Mouse (Mus musculus): ENCODE results near the gene Pink1. TPM values are rescaled to one million over a fixed set of nuclear protein-coding genes. Genes with fewer than 3 reads are reported as not detected.

Pink1 gene
- polyA plus RNA-seq (2015; fragmentation: Nextera tagmentation; extraction: Ambion mirVana) = 84.9 and 94.0 TPM in 2 replicates

- peak within 1 kb of the TSS; percentile 96 for H3K27ac ChIP-seq (replicated peaks)
- H3K36me3 ChIP-seq = no peaks in the 10 kb centered on the region
- H3K27me3 ChIP-seq = no peaks in the 10 kb centered on the region; the same call in 1 of the 2 replicates
- peak within 1 kb of the TSS; percentile 93 for H3K9ac ChIP-seq
- H3K9me3 ChIP-seq = no peaks in the 10 kb centered on the region
- peak within 1 kb of the TSS; percentile 77 for H3K4me3 ChIP-seq
- peak within 1 kb of the TSS; percentile 61 for H3K4me2 ChIP-seq
- peaks cover 47% of the 10 kb centered on the region for H3K4me1 ChIP-seq (replicated peaks)
- peak; percentile 74 for ATAC-seq (ENCODE audit: low read depth)
- WGBS = 3% methylated on average over 41 of the region's 41 CpGs
Observed at GRCm38 (mm10) chr4:138326077-138326695, at the start of gene Pink1. Gene Pink1, minus strand, starts transcription at chr4:138326307.

GRCm38 (mm10) chr4:138375117-138375516 is 49.0 kb upstream of the Pink1 start:
- H3K27me3 ChIP-seq = no peaks in the 10 kb centered on the region
- no peaks in the 10 kb centered on the region for H3K9me3 ChIP-seq
- H3K36me3 ChIP-seq = no peaks in the 10 kb centered on the region
- no peak overlapping the region for H3K4me2 ChIP-seq
- H3K4me3 ChIP-seq = no peak overlapping the region
- WGBS = 78% methylated on average over 3 of the region's 3 CpGs
- peaks cover 14% of the 10 kb centered on the region for H3K4me1 ChIP-seq (replicated peaks)
- ATAC-seq (ENCODE audit: low read depth) = no peak
- H3K9ac ChIP-seq = no peak overlapping the region
- H3K27ac ChIP-seq (replicated peaks) = no peak overlapping the region

GRCm38 (mm10) chr4:138370996-138371516 is 44.9 kb upstream of the Pink1 start:
- Histone ChIP-seq H3K4me2 (no peak overlapping the region), H3K36me3 (no peaks in the 10 kb centered on the region), H3K4me3 (no peak overlapping the region), H3K27me3 (peaks cover 20% of the 10 kb centered on the region), H3K27ac (replicated peaks) (no peak overlapping the region), H3K9me3 (no peaks in the 10 kb centered on the region), H3K4me1 (replicated peaks) (peaks cover 13% of the 10 kb centered on the region), H3K9ac (no peak overlapping the region)
- 84% methylated on average over 5 of the region's 5 CpGs for WGBS
- no peak for ATAC-seq (ENCODE audit: low read depth)

GRCm38 (mm10) chr4:138368498-138369260 is 42.6 kb upstream of the Pink1 start:
- Histone ChIP-seq H3K9ac (no peak overlapping the region), H3K27me3 (peaks cover 20% of the 10 kb centered on the region), H3K9me3 (no peaks in the 10 kb centered on the region), H3K36me3 (no peaks in the 10 kb centered on the region), H3K4me1 (replicated peaks) (peaks cover 13% of the 10 kb centered on the region), H3K4me3 (no peak overlapping the region), H3K27ac (replicated peaks) (no peak overlapping the region), H3K4me2 (no peak overlapping the region)
- ATAC-seq (ENCODE audit: low read depth) = no peak
- WGBS = 83% methylated on average over 11 of the region's 12 CpGs

GRCm38 (mm10) chr4:138367641-138368497 is 41.8 kb upstream of the Pink1 start, which contains the start of gene Cda:
Gene Cda, minus strand, starts transcription at chr4:138367992.
- Histone ChIP-seq H3K27me3 (peaks cover 20% of the 10 kb centered on the region), H3K9me3 (no peaks in the 10 kb centered on the region), H3K4me3 (peak within 1 kb of the TSS; percentile 31), H3K4me2 (peak within 1 kb of the TSS; percentile 55), H3K9ac (peak within 1 kb of the TSS; percentile 64), H3K4me1 (replicated peaks) (peaks cover 13% of the 10 kb centered on the region), H3K36me3 (no peaks in the 10 kb centered on the region), H3K27ac (replicated peaks) (no peak within 1 kb of the TSS)
- ATAC-seq (ENCODE audit: low read depth) = peak; percentile 76
- 10% methylated on average over 34 of the region's 34 CpGs for WGBS

- H3K27ac ChIP-seq (replicated peaks) = no peak overlapping the region
- H3K4me2 ChIP-seq = no peak overlapping the region
- no peak overlapping the region for H3K9ac ChIP-seq
- H3K4me3 ChIP-seq = no peak overlapping the region
- ATAC-seq (ENCODE audit: low read depth) = no peak
- no peaks in the 10 kb centered on the region for H3K36me3 ChIP-seq
- WGBS = 87% methylated on average over 2 of the region's 2 CpGs
- no peaks in the 10 kb centered on the region for H3K9me3 ChIP-seq
- peaks cover 20% of the 10 kb centered on the region for H3K27me3 ChIP-seq
- peaks cover 19% of the 10 kb centered on the region for H3K4me1 ChIP-seq (replicated peaks)
Observed at GRCm38 (mm10) chr4:138366561-138366960, 40.5 kb upstream of the Pink1 start.

- WGBS = 72% methylated on average over 5 of the region's 5 CpGs
Observed at GRCm38 (mm10) chr4:138363511-138363910, 37.4 kb upstream of the Pink1 start.

GRCm38 (mm10) chr4:138362883-138363282 is 36.8 kb upstream of the Pink1 start:
- Histone ChIP-seq H3K9ac (no peak overlapping the region), H3K9me3 (no peaks in the 10 kb centered on the region), H3K4me3 (no peak overlapping the region), H3K27me3 (peaks cover 9% of the 10 kb centered on the region), H3K4me2 (no peak overlapping the region), H3K27ac (replicated peaks) (no peak overlapping the region), H3K4me1 (replicated peaks) (peaks cover 19% of the 10 kb centered on the region), H3K36me3 (no peaks in the 10 kb centered on the region)
- WGBS = 89% methylated on average over 7 of the region's 7 CpGs
- no peak for ATAC-seq (ENCODE audit: low read depth)

More at GRCm38 (mm10) chr4:138363511-138363910, 37.4 kb upstream of the Pink1 start:
- no peaks in the 10 kb centered on the region for H3K36me3 ChIP-seq
- H3K4me3 ChIP-seq = no peak overlapping the region
- peaks cover 16% of the 10 kb centered on the region for H3K27me3 ChIP-seq
- peaks cover 25% of the 10 kb centered on the region for H3K4me1 ChIP-seq (replicated peaks)
- ATAC-seq (ENCODE audit: low read depth) = no peak
- H3K9me3 ChIP-seq = no peaks in the 10 kb centered on the region
- H3K4me2 ChIP-seq = no peak overlapping the region
- no peak overlapping the region for H3K9ac ChIP-seq
- no peak overlapping the region for H3K27ac ChIP-seq (replicated peaks)

- no peaks in the 10 kb centered on the region; the same call in 1 of the 2 replicates for H3K27me3 ChIP-seq
- H3K4me2 ChIP-seq = peak overlapping the region; percentile 39
- H3K4me1 ChIP-seq (replicated peaks) = peaks cover 14% of the 10 kb centered on the region
- ATAC-seq (ENCODE audit: low read depth) = peak; percentile 67
- H3K9me3 ChIP-seq = no peaks in the 10 kb centered on the region
- WGBS = 6% methylated on average over 11 of the region's 11 CpGs
- peak overlapping the region; percentile 84 for H3K27ac ChIP-seq (replicated peaks)
- no peak overlapping the region for H3K4me3 ChIP-seq
- H3K9ac ChIP-seq = peak overlapping the region; percentile 58
- no peaks in the 10 kb centered on the region for H3K36me3 ChIP-seq
Observed at GRCm38 (mm10) chr4:138361370-138361821, 35.3 kb upstream of the Pink1 start.

GRCm38 (mm10) chr4:138358176-138358575 is 32.1 kb upstream of the Pink1 start:
- no peak overlapping the region for H3K4me2 ChIP-seq
- H3K36me3 ChIP-seq = no peaks in the 10 kb centered on the region
- 78% methylated on average over 3 of the region's 3 CpGs for WGBS
- H3K27me3 ChIP-seq = no peaks in the 10 kb centered on the region
- no peak overlapping the region for H3K9ac ChIP-seq
- peaks cover 22% of the 10 kb centered on the region for H3K4me1 ChIP-seq (replicated peaks)
- no peak overlapping the region for H3K27ac ChIP-seq (replicated peaks)
- no peak for ATAC-seq (ENCODE audit: low read depth)
- H3K4me3 ChIP-seq = no peak overlapping the region
- no peaks in the 10 kb centered on the region for H3K9me3 ChIP-seq

- WGBS = 92% methylated on average over 12 of the region's 12 CpGs
Observed at GRCm38 (mm10) chr4:138356551-138356950, 30.4 kb upstream of the Pink1 start.

More at GRCm38 (mm10) chr4:138356551-138356950, 30.4 kb upstream of the Pink1 start:
- Histone ChIP-seq H3K27ac (replicated peaks) (no peak overlapping the region), H3K4me1 (replicated peaks) (peaks cover 16% of the 10 kb centered on the region), H3K9ac (no peak overlapping the region), H3K27me3 (no peaks in the 10 kb centered on the region), H3K4me2 (no peak overlapping the region), H3K4me3 (no peak overlapping the region), H3K36me3 (no peaks in the 10 kb centered on the region), H3K9me3 (no peaks in the 10 kb centered on the region)
- ATAC-seq (ENCODE audit: low read depth) = no peak

Data from neural tube, embryonic 13.5 days (tissue).